Mouse (Mus musculus) neural tube, embryonic 14.5 days (tissue): ENCODE measurements at regions not wholly inside any gene's neighbourhood (a gene's known extent, or its start where the extent isn't known, plus 50 kb on each side); places are given as distances from the start of the nearest gene placed in this dataset.

ENCODE experiments used
- ATAC-seq: fragments of 200-750 bp; cut with Nextera tagmentation; 2 replicates; pipeline ENCODE4 v1.8.0; 2017; ENCODE audit warnings: low read depth, mild to moderate bottlenecking, moderate TSS enrichment, moderate library complexity
- H3K27ac ChIP-seq: fragments of 300-500 bp; sonication (generic); 2 replicates; pipeline ENCODE4 v1.5.1; 2014; ENCODE audit warnings: low read depth, mild to moderate bottlenecking, control low read depth, low read length, moderate library complexity, mixed read lengths
- H3K27me3 ChIP-seq: fragments of 300-500 bp; sonication (generic); 2 replicates; pipeline ENCODE4 v1.6.1; 2014; ENCODE audit warnings: low read length; ENCODE audit not compliant: control insufficient read depth, insufficient read depth
- H3K36me3 ChIP-seq: fragments of 300-500 bp; sonication (generic); 2 replicates; pipeline ENCODE4 v1.6.1; 2014; ENCODE audit warnings: low read length, mixed read lengths; ENCODE audit not compliant: control insufficient read depth, insufficient read depth
- H3K4me1 ChIP-seq: fragments of 300-500 bp; sonication (generic); 2 replicates; pipeline ENCODE4 v1.6.1; 2014; ENCODE audit warnings: low read length; ENCODE audit not compliant: control insufficient read depth, insufficient read depth
- H3K4me2 ChIP-seq: fragments of 300-500 bp; sonication (generic); 2 replicates; pipeline ENCODE4 v1.6.1; 2014; ENCODE audit warnings: mild to moderate bottlenecking, low read depth, low read length, control low read depth
- H3K4me3 ChIP-seq: fragments of 300-500 bp; sonication (generic); 2 replicates; pipeline ENCODE4 v1.5.1; 2014; ENCODE audit warnings: low read depth, low read length, control low read depth, mixed read lengths
- H3K9ac ChIP-seq: fragments of 300-500 bp; sonication (generic); replicated peaks from 2 replicates; pipeline ENCODE4 v1.6.1; 2014; ENCODE audit warnings: low read depth, mild to moderate bottlenecking, control low read depth, low read length, mixed read lengths
- H3K9me3 ChIP-seq: fragments of 300-500 bp; sonication (generic); 2 replicates; pipeline ENCODE4 v1.6.1; 2016; ENCODE audit warnings: low read length; ENCODE audit not compliant: control insufficient read depth
- WGBS: fragments of 180-500 bp; shearing (Covaris S2); extraction: QIAGEN DNeasy Blood & Tissue Kit; methylation state at CpG from one replicate; pipeline ENCODE4 v1.1.7; 2014; 5-methylcytosine and 5-hydroxymethylcytosine counted together

GRCm38 (mm10) chr15:88428441-88428840 is 171.7 kb upstream of the Zdhhc25 start:
- WGBS = 71% methylated on average over 7 of the region's 7 CpGs
- no peaks in the 10 kb centered on the region for H3K36me3 ChIP-seq

GRCm38 (mm10) chr15:88430941-88431340 is 169.2 kb upstream of the Zdhhc25 start:
- no peak overlapping the region for H3K4me3 ChIP-seq
- no peak overlapping the region for H3K9ac ChIP-seq
- H3K4me2 ChIP-seq = no peak overlapping the region
- 87% methylated on average over 7 of the region's 7 CpGs for WGBS
- H3K4me1 ChIP-seq = no peaks in the 10 kb centered on the region
- H3K27me3 ChIP-seq = no peaks in the 10 kb centered on the region
- ATAC-seq = no peak
- H3K9me3 ChIP-seq = no peaks in the 10 kb centered on the region
- no peaks in the 10 kb centered on the region for H3K36me3 ChIP-seq
- no peak overlapping the region for H3K27ac ChIP-seq

More at GRCm38 (mm10) chr15:88428441-88428840, 171.7 kb upstream of the Zdhhc25 start:
- H3K9ac ChIP-seq = no peak overlapping the region
- no peak overlapping the region for H3K27ac ChIP-seq
- no peak for ATAC-seq
- H3K4me1 ChIP-seq = no peaks in the 10 kb centered on the region
- H3K4me3 ChIP-seq = no peak overlapping the region
- no peaks in the 10 kb centered on the region for H3K27me3 ChIP-seq
- 0 out of 2 replicates have a peak, but pooled peaks cover under 1% of the 10 kb centered on the region for H3K9me3 ChIP-seq
- no peak overlapping the region for H3K4me2 ChIP-seq

- Histone ChIP-seq H3K27ac (no peak overlapping the region), H3K36me3 (no peaks in the 10 kb centered on the region), H3K4me2 (no peak overlapping the region), H3K9ac (no peak overlapping the region), H3K4me3 (no peak overlapping the region), H3K4me1 (no peaks in the 10 kb centered on the region), H3K27me3 (no peaks in the 10 kb centered on the region), H3K9me3 (no peaks in the 10 kb centered on the region)
- no peak for ATAC-seq
- WGBS = 72% methylated on average over 4 of the region's 4 CpGs
Measured at GRCm38 (mm10) chr15:88448272-88448671, 151.8 kb upstream of the Zdhhc25 start.

GRCm38 (mm10) chr15:88451241-88451640 is 148.9 kb upstream of the Zdhhc25 start:
- no peaks in the 10 kb centered on the region for H3K4me1 ChIP-seq
- no peaks in the 10 kb centered on the region for H3K36me3 ChIP-seq
- no peak overlapping the region for H3K4me3 ChIP-seq
- no peak overlapping the region for H3K9ac ChIP-seq
- H3K9me3 ChIP-seq = no peaks in the 10 kb centered on the region
- H3K27ac ChIP-seq = no peak overlapping the region
- no peaks in the 10 kb centered on the region for H3K27me3 ChIP-seq
- WGBS = 95% methylated on average over 6 of the region's 6 CpGs
- ATAC-seq = no peak
- no peak overlapping the region for H3K4me2 ChIP-seq

- Histone ChIP-seq H3K9ac (no peak overlapping the region), H3K27me3 (no peaks in the 10 kb centered on the region), H3K4me2 (no peak overlapping the region), H3K4me3 (no peak overlapping the region), H3K27ac (no peak overlapping the region), H3K9me3 (no peaks in the 10 kb centered on the region), H3K4me1 (no peaks in the 10 kb centered on the region), H3K36me3 (no peaks in the 10 kb centered on the region)
- WGBS = 25% methylated on average over 12 of the region's 12 CpGs
- no peak for ATAC-seq
Measured at GRCm38 (mm10) chr15:88468107-88468506, 132.0 kb upstream of the Zdhhc25 start.

GRCm38 (mm10) chr15:88468810-88469209 is 131.3 kb upstream of the Zdhhc25 start:
- no peak overlapping the region for H3K4me3 ChIP-seq
- no peaks in the 10 kb centered on the region for H3K4me1 ChIP-seq
- H3K36me3 ChIP-seq = no peaks in the 10 kb centered on the region
- H3K27me3 ChIP-seq = no peaks in the 10 kb centered on the region
- H3K27ac ChIP-seq = no peak overlapping the region
- no peak overlapping the region for H3K9ac ChIP-seq
- peak; percentile 46; the same call in 1 of the 2 replicates for ATAC-seq
- H3K9me3 ChIP-seq = no peaks in the 10 kb centered on the region
- 48% methylated on average over 2 of the region's 2 CpGs for WGBS
- no peak overlapping the region for H3K4me2 ChIP-seq

- Histone ChIP-seq H3K4me3 (no peak overlapping the region), H3K27me3 (no peaks in the 10 kb centered on the region), H3K9me3 (no peaks in the 10 kb centered on the region), H3K9ac (no peak overlapping the region), H3K4me2 (no peak overlapping the region), H3K4me1 (no peaks in the 10 kb centered on the region), H3K36me3 (no peaks in the 10 kb centered on the region), H3K27ac (no peak overlapping the region)
- ATAC-seq = no peak
- 79% methylated on average over 15 of the region's 15 CpGs for WGBS
Measured at GRCm38 (mm10) chr15:88469508-88470455, 130.3 kb upstream of the Zdhhc25 start.

- no peaks in the 10 kb centered on the region for H3K9me3 ChIP-seq
- H3K4me3 ChIP-seq = no peak overlapping the region
- no peak overlapping the region for H3K27ac ChIP-seq
- WGBS = 62% methylated on average over 18 of the region's 18 CpGs
- H3K27me3 ChIP-seq = no peaks in the 10 kb centered on the region
- no peaks in the 10 kb centered on the region for H3K4me1 ChIP-seq
- H3K36me3 ChIP-seq = no peaks in the 10 kb centered on the region
- no peak overlapping the region for H3K4me2 ChIP-seq
- no peak for ATAC-seq
- H3K9ac ChIP-seq = no peak overlapping the region
Measured at GRCm38 (mm10) chr15:88472351-88473100, 127.6 kb upstream of the Zdhhc25 start.

- Histone ChIP-seq H3K4me1 (no peaks in the 10 kb centered on the region), H3K9ac (no peak overlapping the region), H3K9me3 (no peaks in the 10 kb centered on the region), H3K27me3 (no peaks in the 10 kb centered on the region), H3K36me3 (no peaks in the 10 kb centered on the region), H3K4me2 (no peak overlapping the region), H3K27ac (no peak overlapping the region), H3K4me3 (no peak overlapping the region)
- WGBS = 65% methylated on average over 5 of the region's 5 CpGs
- ATAC-seq = no peak
Measured at GRCm38 (mm10) chr15:88473221-88473620, 126.9 kb upstream of the Zdhhc25 start.
